9 mouse cellular contexts compared by ENCODE assay signal in the genomic region with DNA sequence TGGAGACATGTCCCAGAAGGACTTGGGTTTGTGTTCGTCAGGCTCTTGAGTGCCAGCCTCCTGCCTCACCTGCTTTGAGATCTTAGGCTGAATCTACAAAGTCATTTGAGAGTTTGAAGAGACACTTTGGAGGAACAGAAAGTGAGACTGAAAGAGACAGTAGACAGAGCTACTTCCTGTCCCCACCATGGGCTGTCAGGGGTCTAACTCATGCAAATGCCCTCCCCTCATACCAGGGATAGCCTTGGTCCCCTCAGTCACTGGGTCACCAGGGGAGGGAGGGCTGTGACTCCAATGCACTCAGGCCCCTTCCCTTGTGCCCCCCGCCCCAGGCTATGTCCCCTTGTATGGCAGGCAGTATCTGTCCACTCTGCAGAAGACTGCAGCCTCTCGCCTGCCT. TPM values are rescaled to one million over a fixed set of nuclear protein-coding genes. Genes with fewer than 3 reads are reported as not detected.
A peak's percentile ranks its signal among the peaks of the same experiment; 100 is the strongest.
DNase-seq lines count a peak whose midpoint lies in the region; ATAC-seq and TF ChIP-seq lines count a peak whose summit lies in the region.
"Had no signal": no experiment of that assay in that cellular context is flagged by ENCODE, and none has a peak within 500 bp of the region (broad histone marks: within the 10 kb centered on the region; RNA-seq: fewer than 3 reads in every experiment).

No protein-coding gene starts in this region.

- TF ChIP-seq CTCF in layer of hippocampus, adult 2 months (conservative IDR thresholded peaks at IDR 0.05): no peak

- H3K27ac ChIP-seq in layer of hippocampus, adult 2 months: peak overlapping the region; percentile 52

- ATAC-seq in megakaryocyte progenitor cell, adult 5-6 weeks (replicated peaks; ENCODE audit: poor library complexity): peak; percentile 27; the same call in 1 of the 2 replicates

- H3K4me3 ChIP-seq in layer of hippocampus, adult 2 months: no peak overlapping the region

- DNase-seq in layer of hippocampus, adult 2 months (ENCODE audit: low spot score in 2 of 2): no peak
- no peak for DNase-seq in layer of hippocampus, postnatal 14 days (ENCODE audit: low spot score in 2 of 2)
- peak; percentile 67 for DNase-seq in CD4-positive, CD25-positive, alpha-beta regulatory T cell, adult 2 months (ENCODE audit: low read depth, low spot score)
- DNase-seq in T-cell, adult 2 months (ENCODE audit: low spot score): peak; percentile 47
- DNase-seq in adrenal gland, adult 18-20 months (ENCODE audit: low spot score in 2 of 2): no peak
- no peak for DNase-seq in ovary, postnatal 10 days (ENCODE audit: low spot score)
- DNase-seq: lung, adult 2 months had no signal

RNA-seq across cellular contexts. Expression of a gene that starts 2.5 kb away (rescaled TPM):
- 10 to 100 TPM; 11.1 to 11.8 TPM for total RNA-seq in layer of hippocampus, adult 2 months (2021)
- 10 to 100 TPM in 1 of 2 experiments, 1 to 10 TPM in 1; 9.9 to 10.4 TPM for total RNA-seq in layer of hippocampus, postnatal 14 days (2021)
- total RNA-seq in megakaryocyte progenitor cell, adult 5-6 weeks (2015): 5.8 and 12.4 TPM in 2 replicates
- total RNA-seq in megakaryocyte progenitor cell, adult 5-6 weeks (2017): 8.9 and 11.5 TPM in 2 replicates
- 10 to 100 TPM in 1 of 2 experiments, 1 to 10 TPM in 1; 6.1 to 11.2 TPM for total RNA-seq in adrenal gland, adult 18-20 months (2021)

RNA-seq across cellular contexts. Expression of a gene that starts 8.6 kb away (rescaled TPM):
- 100 to 1,000 TPM; 339 to 370 TPM for total RNA-seq in layer of hippocampus, adult 2 months (2021)
- total RNA-seq in layer of hippocampus, postnatal 14 days (2021): 100 to 1,000 TPM; 305 to 314 TPM
- 228 and 262 TPM in 2 replicates for total RNA-seq in megakaryocyte progenitor cell, adult 5-6 weeks (2015)
- total RNA-seq in megakaryocyte progenitor cell, adult 5-6 weeks (2017): 59.6 and 63.9 TPM in 2 replicates
- total RNA-seq in adrenal gland, adult 18-20 months (2021): 100 to 1,000 TPM; 214 to 251 TPM

RNA-seq across cellular contexts. Expression of a gene that starts 14.9 kb away (rescaled TPM):
- total RNA-seq in layer of hippocampus, adult 2 months (2021): 1 to 10 TPM; 6.2 to 8.6 TPM
- total RNA-seq in layer of hippocampus, postnatal 14 days (2021): 10 to 100 TPM in 1 of 2 experiments, 1 to 10 TPM in 1; 8.2 to 12.1 TPM
- 65.2 and 70.1 TPM in 2 replicates for total RNA-seq in megakaryocyte progenitor cell, adult 5-6 weeks (2015)
- total RNA-seq in megakaryocyte progenitor cell, adult 5-6 weeks (2017): 47.2 and 99.6 TPM in 2 replicates
- 1 to 10 TPM; 3.5 to 4.1 TPM for total RNA-seq in adrenal gland, adult 18-20 months (2021)

RNA-seq across cellular contexts. Expression of a gene that starts 20.9 kb away (rescaled TPM):
- total RNA-seq in layer of hippocampus, adult 2 months (2021): under 1 TPM; 0.76 to 0.77 TPM
- total RNA-seq in layer of hippocampus, postnatal 14 days (2021): 1 to 10 TPM in 1 of 2 experiments, under 1 TPM in 1; 0.55 to 1.0 TPM
- 0.22 and 0.81 TPM in 2 replicates for total RNA-seq in megakaryocyte progenitor cell, adult 5-6 weeks (2015)
- 0.47 and 4.4 TPM in 2 replicates for total RNA-seq in megakaryocyte progenitor cell, adult 5-6 weeks (2017)
- 1 to 10 TPM; 2.0 to 6.5 TPM for total RNA-seq in adrenal gland, adult 18-20 months (2021)

RNA-seq across cellular contexts. Expression of a gene that starts 28.5 kb away (rescaled TPM):
- not detected for total RNA-seq in layer of hippocampus, adult 2 months (2021)
- under 1 TPM in 1 of 2 experiments, not detected in 1; 0.31 TPM for total RNA-seq in layer of hippocampus, postnatal 14 days (2021)
- 18.6 and 33.2 TPM in 2 replicates for total RNA-seq in megakaryocyte progenitor cell, adult 5-6 weeks (2015)
- 11.1 and 16.4 TPM in 2 replicates for total RNA-seq in megakaryocyte progenitor cell, adult 5-6 weeks (2017)
- under 1 TPM; 0.36 to 0.83 TPM for total RNA-seq in adrenal gland, adult 18-20 months (2021)
- total RNA-seq: left cerebral cortex, adult 18-20 months had no signal

Comparison
In these comparisons a context has a peak if more than half of its experiments do, and no peak if none do; other contexts are left out.
1. DNase-seq: peak in CD4-positive, CD25-positive, alpha-beta regulatory T cell, adult 2 months (single experiment) and T-cell, adult 2 months (single experiment); none in layer of hippocampus, adult 2 months (0 of 2), layer of hippocampus, postnatal 14 days (0 of 2), adrenal gland, adult 18-20 months (0 of 2) and ovary, postnatal 10 days (single experiment).